Mouse (Mus musculus) urinary bladder, postnatal 14 days (tissue): ENCODE measurements around the gene 4933412E24Rik.

ENCODE experiments used
- DNase-seq: peaks from one replicate; pipeline ENCODE4 v3.0.0; 2021; ENCODE audit warnings: low spot score

The 4933412E24Rik gene

DNA sequence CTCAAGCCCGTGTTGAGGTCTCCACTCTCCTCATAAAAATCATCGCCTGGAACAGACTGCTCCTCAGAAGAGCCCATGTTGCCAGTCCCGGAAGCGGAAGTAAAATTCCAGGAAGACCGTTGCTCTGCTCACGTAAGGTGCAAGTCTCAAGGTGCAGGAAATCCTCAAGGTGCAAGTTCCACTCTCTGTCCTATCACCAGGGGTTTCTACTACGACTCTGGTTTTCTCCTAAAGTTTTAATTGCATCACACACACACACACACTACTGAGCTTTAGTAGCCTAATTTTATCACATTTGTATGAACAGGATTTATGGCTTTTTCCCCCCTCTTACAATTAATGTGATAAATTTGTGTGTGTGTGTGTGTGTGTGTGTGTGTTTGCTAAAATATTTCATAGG is at the start of gene 4933412E24Rik:
TSS of gene 4933412E24Rik (minus strand) at position 101 of the 400 bp plus-strand sequence.
- DNase-seq, result no peak

DNA sequence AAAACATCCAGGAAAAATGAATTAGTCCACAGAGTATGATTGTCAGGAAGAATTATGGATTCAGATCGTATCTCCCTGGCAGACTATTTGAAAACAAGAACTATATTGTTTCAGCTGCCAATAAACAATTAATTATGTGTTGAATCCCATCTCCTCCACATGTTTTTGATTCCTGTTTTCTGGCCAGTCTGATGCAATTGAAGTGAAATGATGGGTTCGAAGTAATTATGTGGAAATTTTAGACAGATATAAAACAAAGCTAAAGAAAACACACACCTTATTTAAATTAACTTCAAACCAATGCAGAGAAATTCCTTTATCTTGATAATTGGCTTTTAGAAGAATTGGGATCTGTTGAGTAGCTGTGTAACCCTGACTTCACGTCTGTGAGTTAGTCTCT is 14.3 kb upstream of the 4933412E24Rik start:
- no peak for DNase-seq

DNA sequence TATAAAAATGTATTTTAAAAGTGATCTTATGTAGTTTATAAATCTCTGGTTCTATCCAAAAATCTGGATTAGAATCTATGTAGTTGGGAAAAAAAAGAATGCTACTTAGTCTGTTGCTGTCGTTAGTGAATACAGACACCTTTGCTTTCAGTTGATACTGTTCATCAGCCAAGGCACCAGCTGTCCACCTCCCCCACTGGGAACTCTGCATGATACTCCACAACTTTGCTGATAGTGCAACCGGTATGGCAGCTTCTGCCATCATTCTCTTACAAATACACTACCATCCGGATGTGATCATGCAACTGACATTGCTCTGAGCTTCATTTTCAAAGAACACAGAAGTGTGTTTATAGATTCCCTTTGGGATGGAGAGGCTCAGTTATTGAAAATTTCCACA is 4.8 kb upstream of the 4933412E24Rik start:
- no peak for DNase-seq

DNA sequence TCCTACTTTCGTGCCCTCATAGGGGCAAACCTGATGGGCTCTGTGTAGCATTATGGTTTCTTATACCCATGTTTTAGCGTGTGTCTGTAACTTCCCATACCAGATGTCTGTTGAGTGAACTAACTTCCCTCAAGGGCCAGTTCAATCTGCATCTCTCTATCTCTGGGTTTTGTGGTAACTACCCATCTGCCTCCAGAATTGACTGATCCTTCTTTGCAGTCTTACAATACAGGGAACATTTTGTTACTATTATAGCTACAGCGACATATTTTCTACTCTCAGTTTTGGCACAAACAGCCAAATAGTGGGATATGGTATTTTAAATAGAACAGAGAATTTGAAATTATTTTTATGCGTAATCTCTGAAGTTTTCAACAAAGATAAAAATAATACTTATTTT is 6.2 kb downstream of the 4933412E24Rik start:
- DNase-seq, result no peak

DNA sequence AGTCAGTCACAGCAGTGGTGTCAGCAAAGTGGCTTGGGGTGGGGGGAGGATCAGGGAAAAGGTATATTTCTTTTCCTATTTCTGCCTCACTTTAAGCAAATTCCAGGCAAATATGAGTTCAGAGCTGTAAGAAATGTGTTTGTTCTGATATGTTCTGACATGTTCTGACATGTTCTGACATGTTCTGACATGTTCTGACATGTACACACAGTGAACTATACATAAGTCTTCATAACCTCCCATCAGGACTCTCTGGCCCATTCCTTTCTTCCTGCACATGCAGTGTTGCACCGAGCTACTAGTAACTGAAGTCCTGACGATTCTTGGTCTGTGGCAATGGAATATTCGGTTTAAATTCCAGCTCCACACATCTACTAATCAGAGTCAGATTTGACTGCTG is 6.8 kb downstream of the 4933412E24Rik start:
- DNase-seq, result no peak

DNA sequence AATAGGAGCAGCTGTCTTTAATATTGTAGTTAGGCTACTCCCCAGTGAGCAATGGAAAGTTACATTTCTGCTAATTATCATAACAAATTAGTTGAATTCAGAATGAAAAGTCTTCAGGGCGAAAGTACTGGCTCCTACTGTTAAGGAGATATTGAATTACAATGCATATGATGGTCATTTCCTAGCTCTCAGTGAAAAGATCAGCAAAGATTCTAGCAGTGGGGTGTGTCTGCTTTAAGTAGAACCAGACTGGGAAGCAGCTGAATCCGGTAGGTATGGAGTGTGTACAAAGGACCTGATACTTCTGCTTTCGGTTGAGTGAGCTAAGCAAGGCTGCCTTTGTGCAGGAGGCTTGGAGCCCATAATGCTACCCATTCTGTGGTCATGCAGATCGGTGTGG is 32.6 kb downstream of the 4933412E24Rik start:
- no peak for DNase-seq

GRCm38 (mm10) chr15:59975310-59975709 is 41.1 kb downstream of the 4933412E24Rik start:
- DNase-seq, result no peak

- DNase-seq, result no peak
Observed at GRCm38 (mm10) chr15:59974584-59974983, 41.8 kb downstream of the 4933412E24Rik start.

DNA sequence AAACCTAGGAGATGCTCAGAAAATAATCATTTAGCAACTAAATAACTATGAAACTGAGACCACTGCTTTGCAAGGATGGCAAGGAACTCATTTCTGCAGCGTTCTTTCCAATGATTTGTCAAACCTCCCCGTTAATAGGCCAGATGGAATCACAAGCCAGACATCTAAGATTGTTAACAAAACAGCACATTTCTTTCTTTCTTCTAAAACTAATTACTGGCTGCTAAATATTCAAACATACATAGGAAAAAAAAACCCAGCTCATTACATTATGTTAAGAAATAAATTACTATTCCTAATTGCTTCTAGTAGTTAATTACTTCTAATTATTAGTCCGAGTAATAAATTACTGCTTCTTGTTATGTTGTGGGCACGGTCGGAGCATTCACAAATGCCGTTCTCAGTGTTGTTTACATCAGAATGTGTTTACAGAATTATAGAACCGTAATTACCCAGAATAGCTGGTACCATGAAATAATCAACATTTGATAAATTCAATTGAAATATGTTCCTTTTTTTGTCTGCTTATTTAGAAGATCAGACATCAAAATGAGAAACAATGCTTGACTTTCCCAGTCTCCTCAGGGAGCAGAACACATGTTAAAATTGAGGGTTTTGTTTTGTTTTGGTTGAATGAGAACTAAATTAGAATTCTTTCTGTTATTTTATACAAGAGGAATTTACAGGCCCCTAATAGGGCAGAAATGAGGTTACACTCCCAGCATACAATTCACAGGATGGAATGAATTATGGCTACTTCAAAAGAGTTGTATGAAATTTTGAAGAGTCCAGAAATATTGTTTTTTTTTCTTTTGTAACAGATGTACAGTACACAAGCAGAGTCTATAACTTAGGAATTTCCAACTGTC is 42.5 kb downstream of the 4933412E24Rik start:
- no peak for DNase-seq
